Comparison of ENCODE assay signal across 8 mouse cellular contexts in the genomic region with DNA sequence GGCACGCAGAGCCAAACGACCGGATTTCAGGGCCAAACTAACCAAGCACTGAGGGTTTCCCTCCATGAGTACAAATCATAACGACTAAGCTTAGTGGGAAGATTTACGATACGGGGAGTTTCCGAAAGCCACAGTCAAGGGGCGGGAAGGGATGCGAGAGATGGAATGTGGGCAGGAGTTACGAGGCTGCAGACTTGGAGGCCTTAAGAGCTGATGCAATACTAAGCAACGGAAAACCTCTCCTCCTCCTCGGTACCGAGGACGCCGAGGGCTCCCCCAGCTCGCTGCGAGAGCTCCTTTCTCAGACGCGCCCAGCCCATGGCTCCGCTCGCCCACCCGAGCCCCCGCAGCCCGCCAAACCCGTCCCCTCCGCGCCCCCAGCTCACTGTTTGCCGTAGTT. TPM values are rescaled to one million over a fixed set of nuclear protein-coding genes. Genes with fewer than 3 reads are reported as not detected.
A peak's percentile ranks its signal among the peaks of the same experiment; 100 is the strongest.
DNase-seq lines count a peak whose midpoint lies in the region; ATAC-seq and TF ChIP-seq lines count a peak whose summit lies in the region.

No protein-coding gene starts in this region.

- H3K36me3 ChIP-seq in heart, postnatal 0 days (replicated peaks; ENCODE audit: control insufficient read depth, insufficient read depth, low read length) = peaks cover 39% of the 10 kb centered on the region
- peaks cover 29% of the 10 kb centered on the region for H3K36me3 ChIP-seq in midbrain, postnatal 0 days (ENCODE audit: insufficient read depth, low read length)

- peaks cover 4% of the 10 kb centered on the region; the same call in 1 of the 2 replicates for H3K4me1 ChIP-seq in heart, postnatal 0 days (ENCODE audit: control insufficient read depth, insufficient read depth)
- H3K4me1 ChIP-seq in midbrain, postnatal 0 days (ENCODE audit: insufficient read depth, low read length) = no peaks in the 10 kb centered on the region

- no peaks in the 10 kb centered on the region for H3K9me3 ChIP-seq in heart, postnatal 0 days (replicated peaks; ENCODE audit: control insufficient read depth, low read length)
- H3K9me3 ChIP-seq in midbrain, postnatal 0 days (ENCODE audit: low read length) = no peaks in the 10 kb centered on the region

- WGBS in heart, postnatal 0 days = under 1% methylated on average over 18 of the region's 28 CpGs
- under 1% methylated on average over 24 of the region's 28 CpGs for WGBS in midbrain, postnatal 0 days

- peak overlapping the region; percentile 90 for H3K9ac ChIP-seq in heart, postnatal 0 days (replicated peaks; ENCODE audit: low read depth, low read length)
- peak overlapping the region; percentile 79 for H3K9ac ChIP-seq in midbrain, postnatal 0 days (replicated peaks; ENCODE audit: low read length, poor library complexity, severe bottlenecking)

- H3K4me3 ChIP-seq in heart, postnatal 0 days (ENCODE audit: low read depth, low read length) = peak overlapping the region; percentile 95
- peak overlapping the region; percentile 85 for H3K4me3 ChIP-seq in midbrain, postnatal 0 days (ENCODE audit: low read depth, low read length)

- H3K4me2 ChIP-seq in heart, postnatal 0 days (ENCODE audit: low read depth, low read length) = peak overlapping the region; percentile 72
- H3K4me2 ChIP-seq in midbrain, postnatal 0 days (ENCODE audit: low read depth, low read length, poor library complexity, severe bottlenecking) = peak overlapping the region; percentile 57

- H3K27ac ChIP-seq in heart, postnatal 0 days (ENCODE audit: low read depth) = peak overlapping the region; percentile 86
- H3K27ac ChIP-seq in midbrain, postnatal 0 days (ENCODE audit: low read depth, low read length) = peak overlapping the region; percentile 81

- H3K27me3 ChIP-seq in heart, postnatal 0 days (ENCODE audit: control insufficient read depth, insufficient read depth, low read length) = no peaks in the 10 kb centered on the region
- no peaks in the 10 kb centered on the region for H3K27me3 ChIP-seq in midbrain, postnatal 0 days (ENCODE audit: insufficient read depth, low read length)

- TF ChIP-seq CTCF in heart, postnatal 0 days (IDR thresholded peaks at IDR 0.05; ENCODE audit: low read depth) = no peak
- no peak for TF ChIP-seq CTCF in midbrain, postnatal 0 days (IDR thresholded peaks at IDR 0.05)

- ATAC-seq in heart, postnatal 0 days (ENCODE audit: insufficient read depth, low read depth) = peak; percentile 47
- ATAC-seq in erythroblast, adult 5-6 weeks (replicated peaks; ENCODE audit: low FRiP score, poor library complexity, severe bottlenecking) = peak; percentile 62
- ATAC-seq in midbrain, postnatal 0 days (ENCODE audit: low FRiP score) = peak; percentile 27

- no peak for TF ChIP-seq EP300 in heart, postnatal 0 days (IDR thresholded peaks at IDR 0.05; ENCODE audit: low read depth)

- DNase-seq in heart, postnatal 0 days (ENCODE audit: low spot score) = peak; percentile 46
- no peak for DNase-seq in heart, adult 18-20 months
- DNase-seq in MN1 (ENCODE audit: low spot score) = peak; percentile 75
- peak; percentile 46 for DNase-seq in kidney, postnatal 14 days
- no peak for DNase-seq in midbrain, postnatal 0 days (ENCODE audit: low spot score)
- no peak for DNase-seq in frontal cortex, postnatal 10 days (ENCODE audit: low spot score in 2 of 2)
- DNase-seq in thymus, postnatal 36 days = no peak

RNA-seq across cellular contexts. Expression of a gene that starts 0.5 kb away (rescaled TPM):
- 88.8 and 103 TPM in 2 replicates for total RNA-seq in heart, postnatal 0 days (2014; rRNA removed; ENCODE audit: low replicate concordance)
- polyA plus RNA-seq in heart, postnatal 0 days (2015; fragmentation: Nextera tagmentation; extraction: Ambion mirVana) = 108 and 114 TPM in 2 replicates
- total RNA-seq in heart, adult 18-20 months (2021) = 100 to 1,000 TPM; 142 to 148 TPM
- 44.2 and 57.9 TPM in 2 replicates for total RNA-seq in erythroblast, adult 5-6 weeks (2015; ENCODE audit: low replicate concordance)
- 79.4 and 87.0 TPM in 2 replicates for total RNA-seq in erythroblast, adult 5-6 weeks (2017; ENCODE audit: low replicate concordance)
- total RNA-seq in midbrain, postnatal 0 days (2014; rRNA removed) = 111 and 123 TPM in 2 replicates
- 179 and 213 TPM in 2 replicates for polyA plus RNA-seq in midbrain, postnatal 0 days (2015; fragmentation: Nextera tagmentation; extraction: Ambion mirVana)

RNA-seq across cellular contexts. Expression of a gene that starts 19.0 kb away (rescaled TPM):
- not detected in 2 replicates for total RNA-seq in heart, postnatal 0 days (2014; rRNA removed; ENCODE audit: low replicate concordance)
- 0.34 and 0.40 TPM in 2 replicates for polyA plus RNA-seq in heart, postnatal 0 days (2015; fragmentation: Nextera tagmentation; extraction: Ambion mirVana)
- under 1 TPM; 0.23 to 0.79 TPM for total RNA-seq in heart, adult 18-20 months (2021)
- total RNA-seq in erythroblast, adult 5-6 weeks (2015; ENCODE audit: low replicate concordance) = 4.8 and 9.8 TPM in 2 replicates
- total RNA-seq in erythroblast, adult 5-6 weeks (2017; ENCODE audit: low replicate concordance) = 9.3 and 9.5 TPM in 2 replicates
- total RNA-seq in midbrain, postnatal 0 days (2014; rRNA removed) = 0.38 TPM in 1 of 2 replicates, not detected in the other
- 0.58 and 0.82 TPM in 2 replicates for polyA plus RNA-seq in midbrain, postnatal 0 days (2015; fragmentation: Nextera tagmentation; extraction: Ambion mirVana)

RNA-seq across cellular contexts. Expression of a gene that starts 19.9 kb away (rescaled TPM):
- 14.8 and 17.1 TPM in 2 replicates for total RNA-seq in heart, postnatal 0 days (2014; rRNA removed; ENCODE audit: low replicate concordance)
- 14.9 and 17.0 TPM in 2 replicates for polyA plus RNA-seq in heart, postnatal 0 days (2015; fragmentation: Nextera tagmentation; extraction: Ambion mirVana)
- total RNA-seq in heart, adult 18-20 months (2021) = 10 to 100 TPM in 1 of 2 experiments, 1 to 10 TPM in 1; 9.0 to 17.9 TPM
- total RNA-seq in erythroblast, adult 5-6 weeks (2015; ENCODE audit: low replicate concordance) = 4.4 and 30.9 TPM in 2 replicates
- total RNA-seq in erythroblast, adult 5-6 weeks (2017; ENCODE audit: low replicate concordance) = 9.1 and 9.9 TPM in 2 replicates
- 32.1 and 38.9 TPM in 2 replicates for total RNA-seq in midbrain, postnatal 0 days (2014; rRNA removed)
- polyA plus RNA-seq in midbrain, postnatal 0 days (2015; fragmentation: Nextera tagmentation; extraction: Ambion mirVana) = 23.9 and 31.2 TPM in 2 replicates

RNA-seq across cellular contexts. Expression of a gene that starts 29.0 kb away (rescaled TPM):
- total RNA-seq in heart, postnatal 0 days (2014; rRNA removed; ENCODE audit: low replicate concordance) = not detected in 2 replicates
- polyA plus RNA-seq in heart, postnatal 0 days (2015; fragmentation: Nextera tagmentation; extraction: Ambion mirVana) = not detected in 2 replicates
- total RNA-seq in heart, adult 18-20 months (2021) = not detected
- total RNA-seq in erythroblast, adult 5-6 weeks (2015; ENCODE audit: low replicate concordance) = not detected in 2 replicates
- not detected in 2 replicates for total RNA-seq in erythroblast, adult 5-6 weeks (2017; ENCODE audit: low replicate concordance)
- not detected in 2 replicates for total RNA-seq in midbrain, postnatal 0 days (2014; rRNA removed)
- polyA plus RNA-seq in midbrain, postnatal 0 days (2015; fragmentation: Nextera tagmentation; extraction: Ambion mirVana) = not detected in 2 replicates

Comparison
In these comparisons a context has a peak if more than half of its experiments do, and no peak if none do; other contexts are left out.
1. DNase-seq: peak in heart, postnatal 0 days (single experiment), MN1 (single experiment) and kidney, postnatal 14 days (single experiment); none in heart, adult 18-20 months (0 of 2), midbrain, postnatal 0 days (single experiment), frontal cortex, postnatal 10 days (0 of 2) and thymus, postnatal 36 days (0 of 2).
2. Peak in every context shown above with its lines, with median percentiles within 50 percentile points of each other: ATAC-seq.